Comparison of ENCODE assay signal across 8 mouse cellular contexts in the genomic region with DNA sequence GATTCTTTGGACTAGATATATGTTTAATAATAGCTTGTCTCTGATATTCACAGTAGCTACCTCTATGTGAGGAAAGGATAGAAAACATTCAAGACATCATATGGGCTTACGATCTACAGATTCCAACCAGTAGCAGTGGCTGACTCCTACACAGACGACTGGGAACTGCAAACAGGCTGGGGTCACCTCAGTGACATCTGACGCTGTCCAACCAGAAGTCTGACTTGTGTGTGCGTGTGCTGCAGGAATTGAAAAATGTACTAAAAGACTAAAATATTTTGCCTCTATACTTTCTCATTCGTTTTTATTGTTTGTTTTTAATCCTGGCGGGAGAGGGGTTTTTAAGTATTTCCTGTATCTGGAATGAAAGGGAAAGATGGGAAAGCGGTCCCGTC. TPM values are rescaled to one million over a fixed set of nuclear protein-coding genes. Genes with fewer than 3 reads are reported as not detected.
DNase-seq lines count a peak whose midpoint lies in the region; ATAC-seq and TF ChIP-seq lines count a peak whose summit lies in the region.

No protein-coding gene starts in this region.

- no peak for TF ChIP-seq EP300 in stomach, postnatal 0 days (optimal IDR thresholded peaks at IDR 0.05)

- H3K4me1 ChIP-seq in kidney, adult 2 months (ENCODE audit: control insufficient read depth, insufficient read depth, low read length): peaks cover 14% of the 10 kb centered on the region
- H3K4me1 ChIP-seq in bone marrow macrophage, adult 2 months (ENCODE audit: control insufficient read depth, insufficient read depth, low read length): peaks cover 31% of the 10 kb centered on the region
- peaks cover 39% of the 10 kb centered on the region for H3K4me1 ChIP-seq in hindbrain, embryonic 10.5 days (replicated peaks)
- peaks cover 38% of the 10 kb centered on the region for H3K4me1 ChIP-seq in liver, embryonic 15.5 days (replicated peaks)
- H3K4me1 ChIP-seq in stomach, postnatal 0 days (replicated peaks; ENCODE audit: control insufficient read depth, insufficient read depth): 0 out of 2 replicates have a peak, but pooled peaks cover 2% of the 10 kb centered on the region

- peak overlapping the region; percentile 93 for H3K27ac ChIP-seq in kidney, adult 2 months (ENCODE audit: insufficient read depth, low read depth, low read length)
- H3K27ac ChIP-seq in bone marrow macrophage, adult 2 months (ENCODE audit: insufficient read depth, low read depth, low read length): no peak overlapping the region
- peak overlapping the region; percentile 100 for H3K27ac ChIP-seq in hindbrain, embryonic 10.5 days
- peak overlapping the region; percentile 94 for H3K27ac ChIP-seq in liver, embryonic 15.5 days (replicated peaks)
- H3K27ac ChIP-seq in stomach, postnatal 0 days (replicated peaks): peak overlapping the region; percentile 98; the same call in 1 of the 2 replicates

- no peaks in the 10 kb centered on the region for H3K9me3 ChIP-seq in hindbrain, embryonic 10.5 days
- no peaks in the 10 kb centered on the region for H3K9me3 ChIP-seq in liver, embryonic 15.5 days (replicated peaks)
- H3K9me3 ChIP-seq in stomach, postnatal 0 days (ENCODE audit: control insufficient read depth, low read length): no peaks in the 10 kb centered on the region

- TF ChIP-seq POLR2A in kidney, adult 2 months (IDR thresholded peaks at IDR 0.05; ENCODE audit: low read depth, low read length): no peak
- TF ChIP-seq POLR2A in bone marrow macrophage, adult 2 months (IDR thresholded peaks at IDR 0.05; ENCODE audit: borderline replicate concordance, low read depth, low read length): no peak

- no peak for TF ChIP-seq CTCF in kidney, adult 2 months (conservative IDR thresholded peaks at IDR 0.05; ENCODE audit: insufficient read depth, insufficient read length, low read depth, low read length)
- TF ChIP-seq CTCF in bone marrow macrophage, adult 2 months (IDR thresholded peaks at IDR 0.05; ENCODE audit: low read depth, low read length): no peak
- TF ChIP-seq CTCF in stomach, postnatal 0 days (IDR thresholded peaks at IDR 0.05; ENCODE audit: low read depth): no peak

- 3% methylated on average over 8 of the region's 8 CpGs for WGBS in kidney, adult 2 months
- 3% methylated on average over 8 of the region's 8 CpGs for WGBS in hindbrain, embryonic 10.5 days
- WGBS in liver, embryonic 15.5 days (ENCODE audit: insufficient replicate concordance): 10% methylated on average over 8 of the region's 8 CpGs
- WGBS in stomach, postnatal 0 days: 2% methylated on average over 8 of the region's 8 CpGs

- ATAC-seq in liver, embryonic 15.5 days (ENCODE audit: insufficient read depth): no peak
- no peak for ATAC-seq in stomach, postnatal 0 days (ENCODE audit: low FRiP score, low TSS enrichment)

- DNase-seq in kidney, adult 2 months: peak; percentile 28
- DNase-seq in kidney, adult 8-10 months: no peak
- DNase-seq in hindbrain, embryonic 10.5 days (ENCODE audit: low spot score): no peak
- no peak for DNase-seq in stomach, postnatal 0 days (ENCODE audit: low spot score)
- no peak for DNase-seq in layer of hippocampus, postnatal 36 days
- no peak for DNase-seq in adrenal gland, postnatal 10 days

- H3K36me3 ChIP-seq in kidney, adult 2 months (ENCODE audit: control insufficient read depth, insufficient read depth, low read length): no peaks in the 10 kb centered on the region
- no peaks in the 10 kb centered on the region for H3K36me3 ChIP-seq in hindbrain, embryonic 10.5 days
- no peaks in the 10 kb centered on the region for H3K36me3 ChIP-seq in liver, embryonic 15.5 days (replicated peaks)
- H3K36me3 ChIP-seq in stomach, postnatal 0 days (ENCODE audit: control insufficient read depth, insufficient read depth, low read length): no peaks in the 10 kb centered on the region

- peak overlapping the region; percentile 91 for H3K9ac ChIP-seq in liver, embryonic 15.5 days
- peak overlapping the region; percentile 96 for H3K9ac ChIP-seq in stomach, postnatal 0 days (ENCODE audit: low read length)

- peak overlapping the region; percentile 97 for H3K4me3 ChIP-seq in kidney, adult 2 months (ENCODE audit: insufficient read depth, low read depth, low read length)
- H3K4me3 ChIP-seq in bone marrow macrophage, adult 2 months (ENCODE audit: insufficient read depth, low read length): peak overlapping the region; percentile 92
- peak overlapping the region; percentile 99 for H3K4me3 ChIP-seq in hindbrain, embryonic 10.5 days
- H3K4me3 ChIP-seq in liver, embryonic 15.5 days (replicated peaks): peak overlapping the region; percentile 96
- H3K4me3 ChIP-seq in stomach, postnatal 0 days (ENCODE audit: low read depth, low read length): peak overlapping the region; percentile 92

- peak overlapping the region; percentile 97 for H3K4me2 ChIP-seq in liver, embryonic 15.5 days
- H3K4me2 ChIP-seq in stomach, postnatal 0 days (replicated peaks; ENCODE audit: low read depth): peak overlapping the region; percentile 83

- H3K27me3 ChIP-seq in kidney, adult 2 months (replicated peaks; ENCODE audit: control insufficient read depth, insufficient read depth, low read length): no peaks in the 10 kb centered on the region
- no peaks in the 10 kb centered on the region for H3K27me3 ChIP-seq in hindbrain, embryonic 10.5 days (ENCODE audit: insufficient read depth, poor library complexity, severe bottlenecking)
- no peaks in the 10 kb centered on the region for H3K27me3 ChIP-seq in liver, embryonic 15.5 days
- H3K27me3 ChIP-seq in stomach, postnatal 0 days (ENCODE audit: control insufficient read depth, insufficient read depth, low read length): no peaks in the 10 kb centered on the region

RNA-seq across cellular contexts. Expression of gene Vezf1, which starts 0.9 kb away (rescaled TPM):
- polyA plus RNA-seq in kidney, adult 2 months (2012; rRNA removed): 17.9 and 21.4 TPM in 2 replicates
- 25.1 and 29.7 TPM in 2 replicates for polyA plus RNA-seq in bone marrow macrophage, adult 2 months (2012; ENCODE audit: insufficient read depth, insufficient read length, missing spikeins)
- 64.7 and 64.8 TPM in 2 replicates for polyA plus RNA-seq in hindbrain, embryonic 10.5 days (2016; fragmentation: Nextera tagmentation; extraction: Ambion mirVana)
- polyA plus RNA-seq in liver, embryonic 15.5 days (2015; fragmentation: Nextera tagmentation; extraction: Ambion mirVana): 8.3 and 8.6 TPM in 2 replicates
- 15.9 and 18.1 TPM in 2 replicates for polyA plus RNA-seq in stomach, postnatal 0 days (2015; fragmentation: Nextera tagmentation; extraction: Ambion mirVana)
- total RNA-seq in layer of hippocampus, postnatal 36 days (2021): 10 to 100 TPM; 20.2 to 22.6 TPM
- total RNA-seq in adrenal gland, postnatal 10 days (2021): 10 to 100 TPM; 37.8 to 41.3 TPM

RNA-seq across cellular contexts. Expression of gene Srsf1, which starts 20.0 kb away (rescaled TPM):
- 56.6 and 59.8 TPM in 2 replicates for polyA plus RNA-seq in kidney, adult 2 months (2012; rRNA removed)
- polyA plus RNA-seq in bone marrow macrophage, adult 2 months (2012; ENCODE audit: insufficient read depth, insufficient read length, missing spikeins): 142 and 144 TPM in 2 replicates
- polyA plus RNA-seq in hindbrain, embryonic 10.5 days (2016; fragmentation: Nextera tagmentation; extraction: Ambion mirVana): 337 and 377 TPM in 2 replicates
- polyA plus RNA-seq in liver, embryonic 15.5 days (2015; fragmentation: Nextera tagmentation; extraction: Ambion mirVana): 108 and 113 TPM in 2 replicates
- polyA plus RNA-seq in stomach, postnatal 0 days (2015; fragmentation: Nextera tagmentation; extraction: Ambion mirVana): 88.1 and 97.5 TPM in 2 replicates
- total RNA-seq in layer of hippocampus, postnatal 36 days (2021): 100 to 1,000 TPM; 232 to 248 TPM
- 100 to 1,000 TPM; 198 to 256 TPM for total RNA-seq in adrenal gland, postnatal 10 days (2021)

RNA-seq across cellular contexts. Expression of gene Cuedc1, which starts 30.7 kb away (rescaled TPM):
- polyA plus RNA-seq in kidney, adult 2 months (2012; rRNA removed): 16.5 and 18.5 TPM in 2 replicates
- polyA plus RNA-seq in bone marrow macrophage, adult 2 months (2012; ENCODE audit: insufficient read depth, insufficient read length, missing spikeins): 9.7 and 13.1 TPM in 2 replicates
- polyA plus RNA-seq in hindbrain, embryonic 10.5 days (2016; fragmentation: Nextera tagmentation; extraction: Ambion mirVana): 20.5 and 27.1 TPM in 2 replicates
- polyA plus RNA-seq in liver, embryonic 15.5 days (2015; fragmentation: Nextera tagmentation; extraction: Ambion mirVana): 1.1 and 1.5 TPM in 2 replicates
- polyA plus RNA-seq in stomach, postnatal 0 days (2015; fragmentation: Nextera tagmentation; extraction: Ambion mirVana): 12.8 and 13.7 TPM in 2 replicates
- total RNA-seq in layer of hippocampus, postnatal 36 days (2021): 10 to 100 TPM; 27.9 to 31.4 TPM
- total RNA-seq in adrenal gland, postnatal 10 days (2021): 10 to 100 TPM; 32.4 to 43.1 TPM
